Mouse (Mus musculus) lung, postnatal 36 days (tissue): ENCODE measurements around the gene Mapk13.

Source experiments
- DNase-seq: peaks from one replicate; pipeline ENCODE4 v3.0.0; 2022; ENCODE audit warnings: mixed read lengths

Mapk13 gene

GRCm38 (mm10) chr17:28776817-28777216 lies 7.7 kb downstream of the Mapk13 start:
- DNase-seq = no peak

DNA sequence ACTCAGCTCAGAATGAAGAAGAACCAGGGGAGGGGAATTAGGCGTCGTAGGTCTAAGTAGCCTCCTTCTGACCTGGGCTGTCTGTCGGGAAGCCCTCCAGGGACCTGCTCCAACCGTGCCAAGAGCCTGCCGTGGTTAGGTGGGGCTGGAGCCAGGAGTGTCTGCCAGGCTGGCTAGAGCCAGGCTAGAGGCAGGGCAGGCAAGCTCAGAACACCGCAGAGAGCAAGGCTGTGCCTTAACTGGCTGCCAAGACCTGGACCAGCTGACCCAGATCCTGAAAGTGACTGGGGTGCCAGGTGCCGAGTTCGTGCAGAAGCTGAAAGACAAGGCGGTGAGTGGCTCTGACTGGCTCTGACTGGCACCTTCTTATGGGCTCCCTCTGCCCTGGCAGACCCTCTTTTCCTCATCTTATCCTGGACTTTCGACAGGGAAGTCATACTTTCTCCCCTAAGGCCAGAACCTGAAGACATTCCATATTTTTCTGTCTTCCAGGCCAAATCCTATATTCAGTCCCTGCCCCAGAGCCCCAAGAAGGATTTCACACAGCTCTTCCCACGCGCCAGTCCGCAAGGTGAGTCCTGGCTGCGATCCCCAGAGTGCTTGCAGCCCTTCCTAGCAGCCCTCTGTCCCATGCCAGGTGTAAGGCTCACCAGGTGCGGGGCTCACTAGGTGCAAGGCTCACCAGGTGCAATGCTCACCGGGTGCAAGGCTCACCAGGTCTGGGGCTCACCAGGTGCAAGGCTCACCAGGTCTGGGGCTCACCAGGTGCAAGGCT lies 8.3 kb downstream of the Mapk13 start:
- no peak for DNase-seq

- no peak for DNase-seq
Observed at GRCm38 (mm10) chr17:28779735-28780134, 10.6 kb downstream of the Mapk13 start.

DNA sequence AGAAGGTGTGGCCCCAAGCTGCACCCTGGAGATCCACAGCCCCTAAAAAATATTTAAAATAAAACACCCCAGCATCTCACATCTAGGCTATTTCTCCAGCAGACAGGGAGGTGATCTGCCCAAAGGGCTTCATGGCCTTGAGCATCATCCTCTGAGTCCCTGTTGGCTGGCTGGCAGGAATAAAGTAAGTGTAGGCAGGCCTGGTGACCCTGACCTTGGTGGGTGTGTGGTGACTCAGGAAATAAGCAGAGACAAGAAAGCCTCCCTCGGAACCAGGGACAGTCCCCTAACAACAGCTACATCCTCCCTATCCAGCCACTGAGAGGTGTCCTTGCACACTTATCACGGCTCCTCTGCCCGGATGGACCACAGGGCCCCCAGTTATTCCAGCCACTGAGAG lies 11.7 kb downstream of the Mapk13 start:
- DNase-seq = no peak

- no peak for DNase-seq
Observed at GRCm38 (mm10) chr17:28781290-28782045, 12.4 kb downstream of the Mapk13 start.

DNA sequence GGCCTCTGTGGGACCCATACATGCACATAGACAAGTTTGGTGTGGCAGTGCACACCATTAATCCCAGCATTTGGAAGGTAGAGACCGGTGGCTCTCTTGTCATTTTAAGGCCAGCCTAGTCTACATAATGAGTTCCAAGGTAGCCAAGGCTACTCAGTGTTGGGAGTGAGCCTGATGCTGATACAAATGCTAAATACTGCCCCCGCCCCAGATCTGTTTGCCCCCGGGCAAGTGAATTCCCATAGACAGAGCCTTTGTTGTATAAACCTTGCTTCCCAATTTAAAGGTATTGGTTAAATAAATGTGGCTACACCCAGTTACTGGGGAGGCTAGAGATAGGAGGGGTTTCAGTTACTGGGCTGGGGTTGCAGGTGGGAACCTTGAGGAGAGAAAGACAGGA lies 15.9 kb downstream of the Mapk13 start:
- no peak for DNase-seq

GRCm38 (mm10) chr17:28787507-28787906 lies 18.4 kb downstream of the Mapk13 start:
- DNase-seq = no peak

GRCm38 (mm10) chr17:28797031-28797430 lies 27.9 kb downstream of the Mapk13 start:
- DNase-seq = no peak

DNA sequence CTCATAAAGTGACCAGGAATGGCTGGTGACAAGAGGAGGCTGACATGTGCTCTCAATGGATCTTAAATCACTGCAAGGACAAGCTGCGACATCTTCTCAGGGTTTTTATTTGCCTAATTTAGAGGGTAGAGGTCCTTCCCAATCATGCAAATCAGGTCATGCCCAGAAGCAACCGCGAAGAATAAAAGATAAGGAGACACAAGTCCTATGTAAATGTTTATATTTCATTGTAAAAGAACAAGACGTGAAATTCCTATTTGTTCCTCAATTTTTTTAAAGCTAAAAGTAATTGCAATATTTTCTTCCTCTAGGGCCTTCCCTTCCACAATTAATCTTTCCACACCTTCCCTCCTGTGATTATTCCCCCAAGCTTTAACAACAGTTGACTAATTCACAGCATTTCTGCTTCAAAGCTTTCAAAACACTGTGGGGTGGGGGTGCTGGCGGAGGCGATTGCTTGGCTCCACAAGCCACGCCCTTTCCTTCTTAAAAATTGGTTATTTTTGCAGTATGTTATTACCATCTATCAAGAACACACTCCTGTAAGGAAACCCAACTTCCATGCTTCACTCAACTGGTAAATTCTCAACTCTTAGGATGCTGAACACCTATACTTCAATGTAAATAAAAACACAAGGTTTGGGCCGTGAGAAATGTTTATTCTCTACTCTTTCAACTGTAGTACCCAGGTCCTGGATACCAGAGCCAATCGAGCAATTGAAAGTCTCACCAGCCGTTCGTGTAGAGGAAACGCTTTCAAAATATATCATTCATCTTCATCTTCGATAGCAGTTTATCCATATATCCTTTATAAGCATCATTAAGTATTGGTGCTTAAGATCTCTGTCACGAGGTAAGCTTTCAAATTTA lies 30.4 kb downstream of the Mapk13 start:
- DNase-seq = peak; percentile 55

DNA sequence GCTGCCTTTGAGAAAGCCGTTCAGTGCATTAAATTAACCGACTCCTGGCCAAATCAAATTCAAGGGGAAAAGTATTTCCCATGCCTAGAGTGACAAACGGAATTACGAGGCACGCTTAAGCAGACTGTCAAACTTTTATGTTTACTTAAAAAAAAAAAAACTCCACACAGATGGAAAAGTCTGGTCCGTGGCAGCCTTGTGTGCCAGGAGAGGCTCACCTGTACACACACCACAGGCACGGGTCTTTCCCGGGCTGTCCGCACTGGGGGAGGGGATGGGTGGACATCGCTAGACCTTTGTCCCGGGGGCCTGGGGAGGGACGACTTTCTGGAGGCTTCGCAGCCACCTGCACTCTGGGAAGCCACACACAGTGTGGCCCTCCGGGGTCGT lies 31.2 kb downstream of the Mapk13 start:
- no peak for DNase-seq

- peak; percentile 73 for DNase-seq
Observed at GRCm38 (mm10) chr17:28800671-28801412, 31.7 kb downstream of the Mapk13 start, which contains the start of gene Brpf3. Gene Brpf3 (plus strand): TSS chr17:28801090.

DNA sequence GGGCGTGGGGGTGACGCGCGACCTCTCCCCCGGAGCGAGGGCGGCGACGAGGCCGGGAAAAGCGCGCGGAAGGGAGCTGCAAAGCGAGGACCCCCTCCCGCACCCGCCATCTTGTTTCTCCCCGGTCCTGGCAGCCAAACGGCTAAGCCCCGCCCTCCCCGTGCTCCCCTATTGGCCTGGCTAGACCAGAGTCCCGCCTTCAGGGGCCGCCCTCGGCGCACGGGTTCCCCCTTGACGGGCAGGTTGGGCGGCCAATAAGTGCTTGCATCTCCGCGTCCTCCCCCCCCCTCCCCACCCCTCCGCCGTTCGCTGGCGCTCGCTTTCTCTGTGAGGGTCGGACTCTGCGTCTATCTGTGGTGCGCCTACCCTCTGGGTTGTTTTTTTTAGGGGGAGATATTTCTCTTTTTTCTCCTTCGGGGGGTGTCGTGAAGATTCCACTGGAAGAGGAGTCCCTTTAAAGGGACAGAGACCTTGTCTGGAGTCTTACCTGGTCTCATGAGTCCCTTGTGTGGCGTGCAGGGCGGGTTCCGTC lies 32.4 kb downstream of the Mapk13 start:
- peak; percentile 99 for DNase-seq

GRCm38 (mm10) chr17:28802006-28802481 lies 32.9 kb downstream of the Mapk13 start:
- DNase-seq = no peak

DNA sequence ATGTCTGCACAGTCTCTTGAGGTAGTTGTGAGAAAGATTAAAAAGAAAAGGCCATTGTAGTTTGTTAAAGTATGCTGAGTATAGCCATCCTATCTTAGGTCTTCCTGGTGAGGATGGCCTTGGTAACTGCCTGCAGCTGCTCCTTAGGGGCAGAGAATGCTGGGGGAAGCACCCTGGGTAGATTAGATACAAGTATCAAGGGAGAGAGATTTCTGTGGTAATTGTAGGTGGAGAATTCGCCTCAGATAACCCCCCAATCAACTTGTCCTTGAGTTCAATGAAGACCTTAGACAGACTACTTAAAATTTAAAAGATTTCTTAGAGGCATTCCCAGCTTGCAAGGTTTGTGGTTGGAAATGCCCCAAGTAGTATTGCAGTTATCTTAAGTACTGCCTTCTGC lies 34.2 kb downstream of the Mapk13 start:
- no peak for DNase-seq

DNA sequence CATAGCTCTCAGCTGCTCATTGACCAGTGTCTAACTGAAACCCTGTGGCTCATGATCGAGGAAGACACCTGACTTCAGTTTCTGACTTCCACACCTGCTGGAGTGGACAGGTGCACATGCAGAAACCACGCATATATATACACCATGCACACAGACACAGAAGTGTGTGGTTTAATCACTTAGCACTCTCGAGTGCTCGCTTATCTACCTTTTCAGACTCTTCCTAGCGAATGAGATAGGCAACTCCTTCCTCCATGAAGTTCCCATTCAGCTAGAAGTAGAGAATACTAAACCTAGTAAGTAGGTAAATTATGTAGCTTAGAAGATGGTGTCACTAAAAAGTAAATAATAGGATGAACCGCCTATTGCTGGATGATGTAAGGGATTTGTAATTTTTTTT lies 35.9 kb downstream of the Mapk13 start:
- no peak for DNase-seq

DNA sequence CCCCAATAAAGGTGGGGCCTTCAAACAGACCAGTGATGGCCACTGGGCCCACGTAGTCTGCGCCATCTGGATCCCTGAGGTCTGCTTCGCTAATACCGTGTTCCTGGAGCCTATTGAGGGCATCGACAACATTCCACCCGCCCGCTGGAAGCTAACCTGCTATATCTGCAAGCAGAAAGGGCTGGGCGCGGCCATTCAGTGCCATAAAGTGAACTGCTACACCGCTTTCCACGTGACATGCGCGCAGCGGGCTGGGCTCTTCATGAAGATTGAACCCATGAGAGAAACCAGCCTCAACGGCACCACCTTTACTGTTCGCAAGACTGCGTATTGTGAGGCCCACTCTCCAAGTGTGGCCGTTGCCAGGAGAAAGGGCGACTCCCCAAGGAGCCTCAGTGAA lies 37.7 kb downstream of the Mapk13 start:
- no peak for DNase-seq

- DNase-seq = no peak
Observed at GRCm38 (mm10) chr17:28808714-28809113, 39.6 kb downstream of the Mapk13 start.

GRCm38 (mm10) chr17:28809175-28809831 lies 40.2 kb downstream of the Mapk13 start:
- DNase-seq = no peak

- DNase-seq = no peak
Observed at GRCm38 (mm10) chr17:28812345-28812744, 43.2 kb downstream of the Mapk13 start.

- DNase-seq = no peak
Observed at GRCm38 (mm10) chr17:28814529-28815097, 45.5 kb downstream of the Mapk13 start.

DNA sequence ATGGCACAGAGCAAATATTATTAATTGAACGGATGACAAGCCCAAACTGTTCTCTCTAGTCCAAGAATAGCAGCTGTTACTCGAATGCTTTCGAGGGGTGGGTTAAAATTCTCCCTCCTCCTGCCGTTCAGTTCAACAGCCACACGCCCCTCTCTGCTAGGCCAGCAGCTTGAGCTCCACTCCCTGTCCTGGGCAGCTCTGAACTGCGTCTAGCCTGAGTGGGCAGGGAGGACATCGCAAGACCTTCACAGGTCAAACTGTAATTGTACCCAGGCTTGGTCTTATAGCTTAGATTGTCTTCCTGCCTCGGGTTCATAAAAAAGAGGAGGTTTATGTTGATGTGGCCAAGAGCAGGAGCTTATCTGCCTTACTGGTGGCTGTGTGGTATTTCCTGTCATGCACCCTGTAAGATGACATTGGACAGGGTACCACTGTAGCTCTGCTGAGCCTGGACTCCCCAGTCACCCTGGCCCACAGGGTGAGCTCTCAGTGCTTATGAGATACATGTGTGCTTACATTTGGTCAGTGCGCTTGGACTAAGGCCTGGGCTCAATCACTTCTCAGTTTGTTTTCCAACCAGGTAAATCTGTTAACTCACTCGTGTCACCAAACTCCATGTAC lies 46.4 kb downstream of the Mapk13 start:
- DNase-seq = no peak
